Mouse (Mus musculus) layer of hippocampus, adult 18-20 months (tissue): Measurements from ENCODE around the gene U2surp. TPM values are rescaled to one million over a fixed set of nuclear protein-coding genes. Genes with fewer than 3 reads are reported as not detected.
"Not testable (repeated sequence)": the region's sequence is repeated elsewhere in the genome, so short reads cannot be mapped to it uniquely, and the experiment has no call there.

ENCODE experiments used
- DNase-seq, 2 experiments: peaks; one replicate each; pipeline ENCODE4 v3.0.0; 2022; ENCODE audit warnings: low spot score in 2 of 2
- total RNA-seq, 2 experiments: library from RNA; stranded (reverse); gene quantifications; 2 replicates each; pipeline ENCODE4 v1.2.3; 2021

Gene U2surp
- total RNA-seq, 2 experiments from 2014 or later: 64.0 to 64.6 TPM

GRCm38 (mm10) chr9:95472926-95473325 lies 38.9 kb downstream of the U2surp start:
- DNase-seq: peak in 1 of 2 experiments; percentile 30

- DNase-seq: not testable (repeated sequence)
These were observed 42.7 kb downstream of the U2surp start for GRCm38 (mm10) chr9:95469011-95469576.

GRCm38 (mm10) chr9:95464028-95464427 lies 47.8 kb downstream of the U2surp start:
- DNase-seq: no peak

GRCm38 (mm10) chr9:95451931-95452330 lies 59.9 kb downstream of the U2surp start:
- no peak for DNase-seq

- DNase-seq: no peak
These were observed 61.2 kb downstream of the U2surp start for GRCm38 (mm10) chr9:95450586-95450985.

- peak; percentile 26 to 37 for DNase-seq
These were observed 69.5 kb downstream of the U2surp start for GRCm38 (mm10) chr9:95442321-95442731.

GRCm38 (mm10) chr9:95437883-95438282 lies 73.9 kb downstream of the U2surp start:
- DNase-seq: no peak

GRCm38 (mm10) chr9:95436294-95436613 lies 75.5 kb downstream of the U2surp start:
- DNase-seq: no peak

- no peak for DNase-seq
These were observed 76.1 kb downstream of the U2surp start for GRCm38 (mm10) chr9:95435506-95436293.

GRCm38 (mm10) chr9:95428277-95428676 lies 83.5 kb downstream of the U2surp start:
- DNase-seq: no peak

GRCm38 (mm10) chr9:95413911-95414310 lies 97.9 kb downstream of the U2surp start:
- no peak for DNase-seq

GRCm38 (mm10) chr9:95412047-95412446 lies 99.7 kb downstream of the U2surp start:
- DNase-seq: peak; percentile 50 to 81

GRCm38 (mm10) chr9:95407586-95408220 lies 104.1 kb downstream of the U2surp start:
- DNase-seq: no peak

Other genes with a start within 250 kb of the U2surp start
- gene Chst2, start 105.3 kb downstream of the U2surp start, total RNA-seq: 100 to 1,000 TPM in 1 of 2 experiments, 10 to 100 TPM in 1; 96.8 to 103 TPM
- gene Paqr9, start 47.7 kb upstream of the U2surp start, total RNA-seq: 10 to 100 TPM; 40.4 to 41.6 TPM
- 1 to 10 TPM; 4.1 to 4.6 TPM for gene Pcolce2, start 125.6 kb upstream of the U2surp start, total RNA-seq
- 10 to 100 TPM; 39.5 to 42.4 TPM for gene Trpc1, start 238.4 kb upstream of the U2surp start, total RNA-seq